Mouse (Mus musculus) myocyte (in vitro differentiated cells): Measurements from ENCODE around the gene Olfr315.

Experiments
- CEBPB ChIP-seq: IDR thresholded peaks from 2 replicates; pipeline ENCODE4 v1.6.1; 2011; ENCODE audit warnings: mild to moderate bottlenecking, moderate library complexity; ENCODE audit not compliant: poor library complexity, insufficient read depth, severe bottlenecking
- MAX ChIP-seq: IDR thresholded peaks from one replicate; pipeline ENCODE4 v1.6.1; 2011; ENCODE audit warnings: low read depth, mild to moderate bottlenecking, control low read depth
- POLR2A ChIP-seq: IDR thresholded peaks from one replicate; pipeline ENCODE4 v1.6.1; 2011; ENCODE audit warnings: low read depth, mild to moderate bottlenecking, control low read depth, moderate library complexity; ENCODE audit not compliant: insufficient read length
- POLR2AphosphoS2 ChIP-seq: IDR thresholded peaks from one replicate; pipeline ENCODE4 v1.6.1; 2011; ENCODE audit warnings: low read depth, control low read depth; ENCODE audit not compliant: insufficient read length
- TCF12 ChIP-seq: IDR thresholded peaks from one replicate; pipeline ENCODE4 v1.6.1; 2011; ENCODE audit warnings: mild to moderate bottlenecking, control low read depth; ENCODE audit not compliant: poor library complexity, insufficient read depth, severe bottlenecking
- USF1 ChIP-seq: IDR thresholded peaks from one replicate; pipeline ENCODE4 v1.6.1; 2011; ENCODE audit warnings: low read depth, mild to moderate bottlenecking, control low read depth, moderate library complexity

GRCm38 (mm10) chr11:58795856-58796255 is 22.9 kb downstream of the Olfr315 start:
- no peak for TF ChIP-seq POLR2A
- no peak for TF ChIP-seq POLR2AphosphoS2
- TF ChIP-seq USF1 = no peak
- no peak for TF ChIP-seq MAX
- TF ChIP-seq CEBPB = no peak
- no peak for TF ChIP-seq TCF12
